Mouse (Mus musculus) heart, postnatal 0 days (tissue): ENCODE results near the gene Fpr3. TPM values are rescaled to one million over a fixed set of nuclear protein-coding genes. Genes with fewer than 3 reads are reported as not detected.
"Not testable (repeated sequence)": the region's sequence is repeated elsewhere in the genome, so short reads cannot be mapped to it uniquely, and the experiment has no call there.

Experiments used
- ATAC-seq: fragments of 200-750 bp; cut with Nextera tagmentation; 2 replicates; pipeline ENCODE4 v1.8.0; 2017; ENCODE audit warnings: low read depth, moderate number of reproducible peaks, moderate library complexity; ENCODE audit not compliant: insufficient read depth
- DNase-seq: peaks from one replicate; pipeline ENCODE4 v3.0.0-alpha.2; 2016; ENCODE audit warnings: low spot score
- H3K27ac ChIP-seq: fragments of 300-500 bp; sonication (generic); 2 replicates; pipeline ENCODE4 v1.5.1; 2014; ENCODE audit warnings: low read depth, mild to moderate bottlenecking
- H3K27me3 ChIP-seq: fragments of 300-500 bp; sonication (generic); 2 replicates; pipeline ENCODE4 v1.6.1; 2014; ENCODE audit warnings: low read length, mixed read lengths; ENCODE audit not compliant: control insufficient read depth, insufficient read depth
- H3K36me3 ChIP-seq: fragments of 300-500 bp; sonication (generic); replicated peaks from 2 replicates; pipeline ENCODE4 v1.6.1; 2014; ENCODE audit warnings: low read length, mixed read lengths; ENCODE audit not compliant: control insufficient read depth, insufficient read depth
- H3K4me1 ChIP-seq: fragments of 300-500 bp; sonication (generic); 2 replicates; pipeline ENCODE4 v1.6.1; 2014; ENCODE audit warnings: antibody characterized with exemption; ENCODE audit not compliant: control insufficient read depth, insufficient read depth
- H3K4me2 ChIP-seq: fragments of 300-500 bp; sonication (generic); 2 replicates; pipeline ENCODE4 v1.6.1; 2014; ENCODE audit warnings: low read depth, mild to moderate bottlenecking, low read length, moderate library complexity
- H3K4me3 ChIP-seq: fragments of 300-500 bp; sonication (generic); 2 replicates; pipeline ENCODE4 v1.5.1; 2014; ENCODE audit warnings: low read depth, low read length
- H3K9ac ChIP-seq: fragments of 300-500 bp; sonication (generic); replicated peaks from 2 replicates; pipeline ENCODE4 v1.6.1; 2014; ENCODE audit warnings: low read depth, low read length, mixed read lengths
- H3K9me3 ChIP-seq: fragments of 300-500 bp; sonication (generic); replicated peaks from 2 replicates; pipeline ENCODE4 v1.6.1; 2016; ENCODE audit warnings: low read length; ENCODE audit not compliant: control insufficient read depth
- CTCF ChIP-seq: IDR thresholded peaks from 2 replicates; pipeline ENCODE4 v1.5.1; 2016; ENCODE audit warnings: antibody characterized with exemption, control low read depth, low read depth
- EP300 ChIP-seq: IDR thresholded peaks from 2 replicates; pipeline ENCODE4 v1.6.1; 2016; ENCODE audit warnings: antibody characterized with exemption, low read depth
- WGBS: fragments of 180-500 bp; shearing (Covaris S2); extraction: QIAGEN DNeasy Blood & Tissue Kit; methylation state at CpG from one replicate; pipeline ENCODE4 v1.1.7; 2014; 5-methylcytosine and 5-hydroxymethylcytosine counted together
- polyA plus RNA-seq: library from polyadenylated mRNA; unstranded; fragments of >200 nt; fragmentation: Nextera tagmentation; extraction: Ambion mirVana; gene quantifications from 2 replicates; pipeline ENCODE4 v1.2.1, GENCODE M21; 2015
- total RNA-seq: library from RNA; depleted of rRNA; stranded (reverse); fragments of >200 nt; gene quantifications from 2 replicates; pipeline ENCODE4 v1.2.3, GENCODE M21; 2014; ENCODE audit warnings: low replicate concordance; rRNA removed

The Fpr3 gene
- total and polyA plus RNA-seq, 2 experiments from 2014 or later, result not detected

- no peak for TF ChIP-seq EP300
- no peak for TF ChIP-seq CTCF
- Histone ChIP-seq H3K9me3 (no peaks in the 10 kb centered on the region; the same call in 1 of the 2 replicates), H3K36me3 (no peaks in the 10 kb centered on the region), H3K4me2 (no peak overlapping the region), H3K27me3 (no peaks in the 10 kb centered on the region), H3K27ac (no peak overlapping the region), H3K4me3 (no peak overlapping the region), H3K9ac (no peak overlapping the region), H3K4me1 (no peaks in the 10 kb centered on the region)
- DNase-seq (no peak), ATAC-seq (no peak)
- WGBS, result 76% methylated on average over 1 of the region's 1 CpGs
These were observed 29.7 kb downstream of the Fpr3 start for GRCm38 (mm10) chr17:17917376-17917775.

DNA sequence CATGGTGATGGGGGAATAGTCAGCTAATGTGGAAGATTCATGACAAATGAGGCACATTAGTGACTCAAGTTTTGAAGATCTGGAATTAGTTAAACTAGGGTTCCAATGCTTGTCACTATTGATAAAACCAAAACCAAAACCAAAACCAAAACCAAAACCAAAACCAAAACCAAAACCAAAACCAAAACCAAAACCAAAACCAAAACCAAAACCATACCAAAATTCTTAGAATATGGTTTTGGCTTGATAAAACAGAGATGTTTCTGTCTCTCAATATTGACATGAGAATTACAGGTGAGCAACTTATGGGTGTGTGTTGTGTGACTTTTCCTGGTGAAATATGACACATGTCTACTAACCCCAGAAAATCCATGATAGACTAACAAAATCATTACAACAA is 30.1 kb downstream of the Fpr3 start:
- Histone ChIP-seq H3K36me3 (no peaks in the 10 kb centered on the region), H3K4me3 (no peak overlapping the region), H3K27me3 (no peaks in the 10 kb centered on the region), H3K9ac (no peak overlapping the region), H3K4me1 (no peaks in the 10 kb centered on the region), H3K4me2 (no peak overlapping the region), H3K27ac (no peak overlapping the region), H3K9me3 (no peaks in the 10 kb centered on the region; the same call in 1 of the 2 replicates)
- ATAC-seq (no peak), DNase-seq (no peak)
- TF ChIP-seq EP300 (no peak), CTCF (no peak)

- H3K9ac ChIP-seq, result no peak overlapping the region
- 0% methylated on average over 1 of the region's 1 CpGs for WGBS
- no peaks in the 10 kb centered on the region for H3K36me3 ChIP-seq
- peaks cover 4% of the 10 kb centered on the region; the same call in 1 of the 2 replicates for H3K9me3 ChIP-seq
- DNase-seq, result no peak
- H3K27me3 ChIP-seq, result no peaks in the 10 kb centered on the region
- H3K4me3 ChIP-seq, result no peak overlapping the region
- no peak overlapping the region for H3K27ac ChIP-seq
- TF ChIP-seq CTCF, result no peak
- TF ChIP-seq EP300, result no peak
- no peak for ATAC-seq
- no peaks in the 10 kb centered on the region for H3K4me1 ChIP-seq
- H3K4me2 ChIP-seq, result no peak overlapping the region
These were observed 85.8 kb downstream of the Fpr3 start for GRCm38 (mm10) chr17:17973443-17973842.

GRCm38 (mm10) chr17:17981232-17981631 is 93.6 kb downstream of the Fpr3 start:
- H3K36me3 ChIP-seq, H3K27me3 ChIP-seq, H3K4me3 ChIP-seq, H3K27ac ChIP-seq, H3K4me1 ChIP-seq, ATAC-seq, H3K4me2 ChIP-seq, DNase-seq, H3K9me3 ChIP-seq, H3K9ac ChIP-seq: not testable (repeated sequence)
- 58% methylated on average over 2 of the region's 2 CpGs for WGBS

GRCm38 (mm10) chr17:18004752-18005151 is 117.1 kb downstream of the Fpr3 start:
- no peak for ATAC-seq
- H3K27ac ChIP-seq, result no peak overlapping the region
- H3K4me2 ChIP-seq, result no peak overlapping the region
- no peaks in the 10 kb centered on the region for H3K36me3 ChIP-seq
- H3K4me3 ChIP-seq, result no peak overlapping the region
- H3K4me1 ChIP-seq, result no peaks in the 10 kb centered on the region
- DNase-seq, result no peak
- 75% methylated on average over 1 of the region's 1 CpGs for WGBS
- H3K27me3 ChIP-seq, result no peaks in the 10 kb centered on the region
- no peaks in the 10 kb centered on the region for H3K9me3 ChIP-seq
- H3K9ac ChIP-seq, result no peak overlapping the region
- TF ChIP-seq CTCF (no peak), EP300 (no peak)

Other genes starting within 250 kb of the Fpr3 start
- gene Vmn2r90, start 184.1 kb upstream of the Fpr3 start, total RNA-seq, result not detected in 2 replicates
- gene Vmn2r90, start 184.1 kb upstream of the Fpr3 start, polyA plus RNA-seq, result not detected in 2 replicates
- 1.6 and 23.6 TPM in 2 replicates for gene Spaca6, start 60.7 kb upstream of the Fpr3 start, total RNA-seq
- 7.9 and 9.2 TPM in 2 replicates for gene Spaca6, start 60.7 kb upstream of the Fpr3 start, polyA plus RNA-seq
- gene Has1, start 32.6 kb upstream of the Fpr3 start, total RNA-seq, result 2.9 and 4.0 TPM in 2 replicates
- gene Has1, start 32.6 kb upstream of the Fpr3 start, polyA plus RNA-seq, result 1.00 and 1.1 TPM in 2 replicates
- not detected in 2 replicates for gene Fpr1, start 3.9 kb upstream of the Fpr3 start, total RNA-seq
- gene Fpr1, start 3.9 kb upstream of the Fpr3 start, polyA plus RNA-seq, result 0.40 and 0.53 TPM in 2 replicates
- 1.3 TPM in 1 of 2 replicates, not detected in the other for gene Fpr2, start within 50 bp of the Fpr3 start, total RNA-seq
- gene Fpr2, start within 50 bp of the Fpr3 start, polyA plus RNA-seq, result 0.19 and 0.33 TPM in 2 replicates
- not detected in 2 replicates for gene Fpr-rs4, start 133.9 kb downstream of the Fpr3 start, total RNA-seq
- not detected in 2 replicates for gene Fpr-rs4, start 133.9 kb downstream of the Fpr3 start, polyA plus RNA-seq
- not detected in 2 replicates for gene Vmn2r124, start 161.6 kb downstream of the Fpr3 start, total RNA-seq
- gene Vmn2r124, start 161.6 kb downstream of the Fpr3 start, polyA plus RNA-seq, result not detected in 2 replicates
- gene Vmn2r91, start 197.2 kb downstream of the Fpr3 start, total RNA-seq, result not detected in 2 replicates
- not detected in 2 replicates for gene Vmn2r91, start 197.2 kb downstream of the Fpr3 start, polyA plus RNA-seq